In the genomic region with DNA sequence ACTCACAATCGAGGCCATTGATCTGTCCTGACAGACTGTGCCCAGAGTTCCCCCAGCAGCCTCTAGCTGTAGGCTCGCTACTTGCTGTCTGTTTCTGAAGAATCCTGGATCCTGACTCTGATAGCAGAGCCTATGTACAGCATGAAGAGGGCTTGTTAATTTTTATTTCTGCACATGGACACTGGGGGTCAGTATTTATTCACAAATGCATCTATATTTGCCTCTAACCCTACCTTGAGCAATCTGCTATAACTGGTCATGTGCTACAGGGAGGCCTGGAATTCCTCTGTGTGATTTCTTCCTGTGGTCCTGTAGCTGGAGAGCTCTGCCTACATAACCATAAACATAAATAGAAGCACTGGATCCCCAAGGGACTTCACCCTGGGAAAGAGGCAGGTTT, we compare ENCODE assay signal across 8 mouse cellular contexts. TPM values are rescaled to one million over a fixed set of nuclear protein-coding genes. Genes with fewer than 3 reads are reported as not detected.
DNase-seq lines count a peak whose midpoint lies in the region; ATAC-seq and TF ChIP-seq lines count a peak whose summit lies in the region.

No protein-coding gene starts in this region.

- H3K9me3 ChIP-seq in heart, embryonic 10.5 days, result no peaks in the 10 kb centered on the region
- no peaks in the 10 kb centered on the region for H3K9me3 ChIP-seq in MEL (replicated peaks; ENCODE audit: insufficient read depth, low read length)
- no peaks in the 10 kb centered on the region for H3K9me3 ChIP-seq in embryonic facial prominence, embryonic 14.5 days (ENCODE audit: control insufficient read depth, low read length)
- H3K9me3 ChIP-seq in neural tube, embryonic 15.5 days (replicated peaks), result no peaks in the 10 kb centered on the region

- H3K27me3 ChIP-seq in heart, embryonic 10.5 days (ENCODE audit: insufficient read depth, poor library complexity, severe bottlenecking), result no peaks in the 10 kb centered on the region
- peaks cover 0 to 1% of the 10 kb centered on the region in 2 experiments; a peak in 2 of 4 replicates for H3K27me3 ChIP-seq in MEL (ENCODE audit: control insufficient read depth in 1 of 2, insufficient read depth in 2 of 2, low read length in 2 of 2)
- H3K27me3 ChIP-seq in embryonic facial prominence, embryonic 14.5 days (replicated peaks; ENCODE audit: control insufficient read depth, insufficient read depth, low read length), result no peaks in the 10 kb centered on the region
- no peaks in the 10 kb centered on the region for H3K27me3 ChIP-seq in neural tube, embryonic 15.5 days (replicated peaks)
- no peaks in the 10 kb centered on the region for H3K27me3 ChIP-seq in thymus, adult 2 months (ENCODE audit: control insufficient read depth, insufficient read depth, low read length)

- 32% methylated on average over 2 of the region's 2 CpGs for WGBS in heart, embryonic 10.5 days
- WGBS in embryonic facial prominence, embryonic 14.5 days, result 26% methylated on average over 2 of the region's 2 CpGs
- WGBS in neural tube, embryonic 15.5 days, result 66% methylated on average over 2 of the region's 2 CpGs
- 70% methylated on average over 2 of the region's 2 CpGs for WGBS in thymus, adult 2 months

- DNase-seq in heart, embryonic 10.5 days (ENCODE audit: low spot score), result no peak
- DNase-seq in heart, postnatal 25 days (ENCODE audit: low spot score), result no peak
- DNase-seq in MEL (ENCODE audit: low read depth, low spot score), result peak; percentile 65
- DNase-seq in embryonic facial prominence, embryonic 14.5 days (ENCODE audit: low spot score), result peak; percentile 85
- peak; percentile 43 for DNase-seq in kidney, postnatal 14 days
- DNase-seq in thymus, adult 2 months, result no peak
- no peak for DNase-seq in gastrocnemius, postnatal 25 days

- TF ChIP-seq CTCF in MEL (IDR thresholded peaks at IDR 0.05 in 2 of 3, conservative IDR thresholded peaks at IDR 0.05 in 1 of 3; ENCODE audit: control insufficient read depth in 1 of 3, insufficient read depth in 1 of 3, low read depth in 2 of 3, low read length in 3 of 3, poor library complexity in 1 of 3, severe bottlenecking in 1 of 3), result peak in 2 of 3 experiments; percentile 32 to 75; a peak in 3 of 6 replicates
- TF ChIP-seq CTCF in thymus, adult 2 months (IDR thresholded peaks at IDR 0.05; ENCODE audit: borderline replicate concordance, control insufficient read depth, extremely low read depth, insufficient read depth, low read length, poor library complexity), result no peak

- H3K27ac ChIP-seq in heart, embryonic 10.5 days, result peak overlapping the region; percentile 49; the same call in 1 of the 2 replicates
- no peak overlapping the region for H3K27ac ChIP-seq in MEL (ENCODE audit: control insufficient read depth, low read depth, low read length)
- H3K27ac ChIP-seq in embryonic facial prominence, embryonic 14.5 days (replicated peaks; ENCODE audit: low read depth, low read length), result no peak overlapping the region
- no peak overlapping the region for H3K27ac ChIP-seq in neural tube, embryonic 15.5 days (replicated peaks)
- no peak overlapping the region for H3K27ac ChIP-seq in thymus, adult 2 months (ENCODE audit: control insufficient read depth, insufficient read depth, low read length)

- intact Hi-C loops in heart, postnatal 25 days (cut with DNase I), result loop anchor here (1.0 to 5.0 kb wide), 3 partner anchors 243 to 486 kb away; no protein-coding TSS in a partner anchor

- ATAC-seq in embryonic facial prominence, embryonic 14.5 days (ENCODE audit: low read depth), result peak; percentile 87
- ATAC-seq in neural tube, embryonic 15.5 days (ENCODE audit: low FRiP score), result peak; percentile 90

- H3K4me3 ChIP-seq in heart, embryonic 10.5 days, result no peak overlapping the region
- H3K4me3 ChIP-seq in MEL (ENCODE audit: control insufficient read depth in 1 of 2, insufficient read depth in 1 of 2, low read depth in 2 of 2, low read length in 2 of 2), result no peak overlapping the region
- no peak overlapping the region for H3K4me3 ChIP-seq in embryonic facial prominence, embryonic 14.5 days (ENCODE audit: low read depth, low read length)
- H3K4me3 ChIP-seq in neural tube, embryonic 15.5 days (replicated peaks), result no peak overlapping the region
- H3K4me3 ChIP-seq in thymus, adult 2 months (ENCODE audit: control insufficient read depth, insufficient read depth, low read length), result no peak overlapping the region

- no peak overlapping the region for H3K9ac ChIP-seq in MEL (ENCODE audit: control insufficient read depth, low read depth, low read length, poor library complexity, severe bottlenecking)
- no peak overlapping the region for H3K9ac ChIP-seq in embryonic facial prominence, embryonic 14.5 days (ENCODE audit: low read depth, low read length)
- no peak overlapping the region for H3K9ac ChIP-seq in neural tube, embryonic 15.5 days (replicated peaks)

- no peaks in the 10 kb centered on the region for H3K36me3 ChIP-seq in heart, embryonic 10.5 days
- H3K36me3 ChIP-seq in MEL (ENCODE audit: control insufficient read depth in 1 of 2, insufficient read depth in 2 of 2, low read length in 2 of 2), result peaks cover 0 to 20% of the 10 kb centered on the region in 2 experiments; a peak in 2 of 4 replicates
- no peaks in the 10 kb centered on the region for H3K36me3 ChIP-seq in embryonic facial prominence, embryonic 14.5 days (ENCODE audit: control insufficient read depth, insufficient read depth, low read length)
- no peaks in the 10 kb centered on the region for H3K36me3 ChIP-seq in neural tube, embryonic 15.5 days
- H3K36me3 ChIP-seq in thymus, adult 2 months (ENCODE audit: control insufficient read depth, insufficient read depth, low read length), result no peaks in the 10 kb centered on the region

- no peak overlapping the region for H3K4me2 ChIP-seq in embryonic facial prominence, embryonic 14.5 days (ENCODE audit: low read depth, low read length)
- H3K4me2 ChIP-seq in neural tube, embryonic 15.5 days, result no peak overlapping the region

- H3K4me1 ChIP-seq in heart, embryonic 10.5 days, result peaks cover 24% of the 10 kb centered on the region
- peaks cover 4 to 12% of the 10 kb centered on the region in 2 experiments for H3K4me1 ChIP-seq in MEL (ENCODE audit: control insufficient read depth in 1 of 2, insufficient read depth in 2 of 2, low read length in 2 of 2)
- peaks cover 11% of the 10 kb centered on the region for H3K4me1 ChIP-seq in embryonic facial prominence, embryonic 14.5 days (ENCODE audit: control insufficient read depth, insufficient read depth, low read length)
- H3K4me1 ChIP-seq in neural tube, embryonic 15.5 days, result peaks cover 4% of the 10 kb centered on the region
- peaks cover 7% of the 10 kb centered on the region for H3K4me1 ChIP-seq in thymus, adult 2 months (replicated peaks; ENCODE audit: control insufficient read depth, insufficient read depth, low read length)

- H3K79me2 ChIP-seq in MEL (ENCODE audit: control insufficient read depth, insufficient read depth, low read length, poor library complexity), result no peaks in the 10 kb centered on the region

- TF ChIP-seq EP300 in MEL (IDR thresholded peaks at IDR 0.05; ENCODE audit: low read depth in 1 of 2, low read length in 2 of 2), result no peak

- no peak for TF ChIP-seq POLR2A in MEL (IDR thresholded peaks at IDR 0.05; ENCODE audit: control insufficient read depth in 1 of 2, insufficient read depth in 1 of 2, low read depth in 1 of 2, low read length in 2 of 2, poor library complexity in 1 of 2)
- no peak for TF ChIP-seq POLR2A in thymus, adult 2 months (IDR thresholded peaks at IDR 0.05; ENCODE audit: control insufficient read depth, extremely low read depth, insufficient read depth, low read length, poor library complexity)

- peak; percentile 80 for TF ChIP-seq RAD21 in MEL (IDR thresholded peaks at IDR 0.05; ENCODE audit: low read depth, low read length)

TF ChIP-seq in MEL, 35 proteins besides CTCF, POLR2A, EP300 and RAD21:
- TF ChIP-seq ZMIZ1 (IDR thresholded peaks at IDR 0.05; ENCODE audit: low read depth, low read length) (no peak), ZNF384 (IDR thresholded peaks at IDR 0.05; ENCODE audit: low read depth, low read length) (no peak), TCF12 (IDR thresholded peaks at IDR 0.05; ENCODE audit: low read depth, low read length) (no peak), ZC3H11A (IDR thresholded peaks at IDR 0.05; ENCODE audit: low read depth, low read length) (peak; percentile 62), SMC3 (IDR thresholded peaks at IDR 0.05; ENCODE audit: low read depth, low read length) (peak; percentile 67)

RNA-seq across cellular contexts. Expression of a gene that starts 35.4 kb away (rescaled TPM):
- 54.3 and 59.3 TPM in 2 replicates for polyA plus RNA-seq in heart, embryonic 10.5 days (2016; fragmentation: Nextera tagmentation; extraction: Ambion mirVana)
- total RNA-seq in heart, postnatal 25 days (2021), result 100 to 1,000 TPM in 1 of 2 experiments, 10 to 100 TPM in 1; 63.5 to 103 TPM
- total RNA-seq in MEL (2012; rRNA removed), result 10.6 and 11.1 TPM in 2 replicates
- polyA plus RNA-seq in MEL (2012; ENCODE audit: insufficient read depth in 1 of 2, insufficient read length in 2 of 2, low read depth in 1 of 2, low replicate concordance in 2 of 2, missing spikeins in 1 of 2), result 10 to 100 TPM in 1 of 2 experiments, not detected in 1; 14.1 TPM
- 46.5 and 48.7 TPM in 2 replicates for polyA plus RNA-seq in embryonic facial prominence, embryonic 14.5 days (2014; fragmentation: Nextera tagmentation; extraction: Ambion mirVana)
- polyA plus RNA-seq in neural tube, embryonic 15.5 days (2015; fragmentation: Nextera tagmentation; extraction: Ambion mirVana), result 70.5 and 82.6 TPM in 2 replicates
- 19.6 and 22.5 TPM in 2 replicates for polyA plus RNA-seq in thymus, adult 2 months (2012; rRNA removed)
- 10 to 100 TPM; 70.9 to 77.3 TPM for total RNA-seq in gastrocnemius, postnatal 25 days (2021)

Comparison
In these comparisons a context has a peak if more than half of its experiments do, and no peak if none do; other contexts are left out.
1. DNase-seq: peak in MEL (single experiment), embryonic facial prominence, embryonic 14.5 days (single experiment) and kidney, postnatal 14 days (single experiment); none in heart, embryonic 10.5 days (single experiment), heart, postnatal 25 days (single experiment), thymus, adult 2 months (single experiment) and gastrocnemius, postnatal 25 days (single experiment).